Mouse (Mus musculus): ENCODE data around the gene Cfap65. TPM values are rescaled to one million over a fixed set of nuclear protein-coding genes. Genes with fewer than 3 reads are reported as not detected.

The Cfap65 gene
- polyA plus RNA-seq, 1 experiment from 2014 or later, result not detected

DNA sequence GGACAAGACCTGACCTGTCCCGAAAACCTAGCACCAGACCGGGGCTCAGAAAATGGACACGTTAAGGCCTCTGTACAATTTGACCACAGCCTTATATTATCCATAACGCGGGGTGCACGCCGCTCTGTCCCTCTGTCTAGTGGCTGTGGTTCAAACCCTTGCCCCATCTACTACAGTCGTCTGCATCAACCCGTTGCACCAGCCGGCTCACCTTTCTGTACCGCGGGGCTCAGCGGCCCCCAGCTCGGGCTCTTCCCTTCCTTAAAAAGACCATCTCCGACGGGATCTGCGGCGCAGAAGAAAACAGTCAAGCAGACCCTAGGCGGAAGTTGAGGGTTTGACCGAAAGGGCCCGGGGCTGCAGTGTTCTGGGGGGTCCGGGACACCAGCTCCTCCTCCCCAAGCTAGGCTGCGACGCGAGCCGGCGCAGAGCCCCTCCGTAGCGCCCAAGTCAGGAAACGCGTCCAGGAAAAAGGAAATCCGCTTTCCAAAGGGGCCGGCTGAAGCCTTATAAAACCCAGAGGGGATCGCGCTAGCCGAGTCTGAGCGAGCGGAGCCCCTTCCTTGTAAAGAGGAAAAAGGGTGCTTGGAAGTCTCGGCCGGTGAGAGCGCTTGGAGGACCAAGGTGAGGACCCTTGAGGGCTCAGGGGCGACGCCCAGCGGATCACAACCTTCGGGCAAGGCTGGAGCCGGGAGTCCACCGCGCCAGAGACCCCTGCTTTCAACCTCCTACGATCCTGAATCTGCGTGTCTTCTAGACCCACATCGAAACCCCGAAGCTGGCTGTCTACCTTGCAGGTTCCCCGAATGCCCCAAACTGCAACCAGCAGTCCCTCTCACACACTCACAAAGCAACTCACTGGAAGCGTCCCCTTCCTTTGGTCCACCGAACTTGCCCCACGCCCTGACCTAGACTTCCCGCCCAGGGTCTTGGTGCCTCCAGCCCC, 50.9 kb downstream of the Cfap65 start:
- under 1% methylated on average over 57 of the region's 57 CpGs for WGBS
- DNase-seq (ENCODE audit: low spot score), result peak; percentile 55
- no peak overlapping the region for H3K27ac ChIP-seq (replicated peaks)
- H3K36me3 ChIP-seq (replicated peaks), result no peaks in the 10 kb centered on the region
- peaks cover 100% of the 10 kb centered on the region for H3K27me3 ChIP-seq (replicated peaks; ENCODE audit: low read depth, poor library complexity, severe bottlenecking)
- H3K4me1 ChIP-seq, result peaks cover 32% of the 10 kb centered on the region
- H3K9me3 ChIP-seq, result no peaks in the 10 kb centered on the region
- H3K4me3 ChIP-seq, result peak overlapping the region; percentile 48

DNA sequence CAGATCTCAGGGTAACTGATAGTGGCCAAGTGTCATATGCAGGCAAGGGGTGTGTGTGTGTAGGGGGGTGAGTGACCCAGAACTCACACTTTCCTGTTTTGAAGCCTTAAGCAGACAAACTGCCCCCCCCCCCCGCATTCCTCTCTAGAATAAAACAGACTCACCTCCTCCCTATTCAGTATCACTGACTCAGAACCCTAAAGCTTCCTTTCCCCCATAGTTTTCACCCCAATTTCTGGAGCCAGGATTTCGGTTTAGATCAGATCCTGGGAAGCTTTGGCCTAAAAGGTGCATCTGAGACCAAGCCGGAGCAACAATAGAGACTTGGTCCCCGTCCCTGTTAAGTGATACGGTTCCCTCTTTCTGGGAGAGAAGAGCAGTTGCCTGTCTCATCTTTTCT, 52.0 kb downstream of the Cfap65 start:
- no peak overlapping the region for H3K27ac ChIP-seq (replicated peaks)
- H3K27me3 ChIP-seq (replicated peaks; ENCODE audit: low read depth, poor library complexity, severe bottlenecking), result peaks cover 100% of the 10 kb centered on the region
- H3K36me3 ChIP-seq (replicated peaks), result no peaks in the 10 kb centered on the region
- peaks cover 32% of the 10 kb centered on the region for H3K4me1 ChIP-seq
- no peaks in the 10 kb centered on the region for H3K9me3 ChIP-seq
- DNase-seq (ENCODE audit: low spot score), result no peak
- 3% methylated on average over 5 of the region's 5 CpGs for WGBS
- no peak overlapping the region for H3K4me3 ChIP-seq

DNA sequence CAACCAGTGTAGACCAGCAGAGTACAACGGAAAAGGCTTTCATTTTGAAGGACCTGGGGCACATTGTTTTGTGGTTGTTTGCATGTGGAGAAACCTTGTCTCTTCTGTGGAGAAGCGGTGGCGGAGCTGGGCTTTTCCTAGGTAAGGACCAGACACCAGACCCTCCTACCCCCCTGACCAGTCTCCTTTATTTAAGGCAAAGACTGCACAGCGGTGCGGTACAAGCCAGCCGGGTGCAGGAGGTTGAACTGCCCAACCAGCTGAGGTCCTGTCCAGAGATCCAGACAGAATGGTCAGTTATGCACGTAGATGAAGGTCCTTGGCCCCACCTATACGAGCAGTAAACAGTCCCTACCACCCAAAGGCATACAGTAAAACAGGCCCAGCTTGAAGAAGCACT, 52.6 kb downstream of the Cfap65 start:
- peak; percentile 33 for DNase-seq (ENCODE audit: low spot score)
- Histone ChIP-seq H3K9me3 (no peaks in the 10 kb centered on the region), H3K4me3 (0 out of 2 replicates have a peak overlapping the region, but pooled peaks have one; percentile 48), H3K27ac (replicated peaks) (no peak overlapping the region), H3K4me1 (peaks cover 32% of the 10 kb centered on the region), H3K36me3 (replicated peaks) (no peaks in the 10 kb centered on the region), H3K27me3 (replicated peaks; ENCODE audit: low read depth, poor library complexity, severe bottlenecking) (peaks cover 100% of the 10 kb centered on the region)
- WGBS, result under 1% methylated on average over 8 of the region's 8 CpGs

DNA sequence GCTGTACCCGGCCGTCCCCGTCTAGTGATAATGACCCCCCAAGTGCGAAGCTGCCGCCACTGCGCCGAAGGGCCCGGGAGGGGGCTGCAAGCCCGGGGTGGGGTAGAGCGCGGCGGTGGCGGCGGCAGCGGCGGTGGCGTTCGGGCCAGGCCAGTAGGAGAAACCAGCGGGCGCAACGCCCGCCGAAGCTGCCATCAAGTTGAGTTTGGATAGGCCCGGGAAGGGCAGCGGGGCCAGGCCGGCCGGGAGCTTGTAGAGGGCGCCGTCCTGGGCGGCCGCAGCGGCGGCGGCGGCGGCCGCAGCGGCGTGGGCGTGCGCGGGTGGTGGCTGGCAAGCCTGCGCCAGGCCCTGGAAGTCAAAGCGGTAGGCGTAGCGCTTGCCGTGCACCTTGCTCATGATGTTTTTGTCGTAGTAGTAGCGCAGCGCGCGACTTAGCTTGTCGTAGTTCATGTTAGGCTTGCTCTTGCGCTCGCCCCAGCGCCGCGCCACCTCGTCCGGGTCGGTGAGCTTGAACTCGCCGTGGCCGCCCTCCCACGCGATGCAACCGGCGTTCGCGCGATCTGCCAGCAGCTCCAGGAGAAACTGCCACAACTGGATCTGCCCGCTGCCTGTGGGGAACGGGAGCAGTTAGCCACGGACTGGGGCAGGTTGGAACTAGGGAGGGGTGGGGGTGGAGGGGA, 53.2 kb downstream of the Cfap65 start:
- peaks cover 32% of the 10 kb centered on the region for H3K4me1 ChIP-seq
- under 1% methylated on average over 74 of the region's 74 CpGs for WGBS
- peak; percentile 61 for DNase-seq (ENCODE audit: low spot score)
- H3K27ac ChIP-seq (replicated peaks), result no peak overlapping the region
- H3K27me3 ChIP-seq (replicated peaks; ENCODE audit: low read depth, poor library complexity, severe bottlenecking), result peaks cover 100% of the 10 kb centered on the region
- peak overlapping the region; percentile 48 for H3K4me3 ChIP-seq
- H3K36me3 ChIP-seq (replicated peaks), result no peaks in the 10 kb centered on the region
- no peaks in the 10 kb centered on the region for H3K9me3 ChIP-seq

DNA sequence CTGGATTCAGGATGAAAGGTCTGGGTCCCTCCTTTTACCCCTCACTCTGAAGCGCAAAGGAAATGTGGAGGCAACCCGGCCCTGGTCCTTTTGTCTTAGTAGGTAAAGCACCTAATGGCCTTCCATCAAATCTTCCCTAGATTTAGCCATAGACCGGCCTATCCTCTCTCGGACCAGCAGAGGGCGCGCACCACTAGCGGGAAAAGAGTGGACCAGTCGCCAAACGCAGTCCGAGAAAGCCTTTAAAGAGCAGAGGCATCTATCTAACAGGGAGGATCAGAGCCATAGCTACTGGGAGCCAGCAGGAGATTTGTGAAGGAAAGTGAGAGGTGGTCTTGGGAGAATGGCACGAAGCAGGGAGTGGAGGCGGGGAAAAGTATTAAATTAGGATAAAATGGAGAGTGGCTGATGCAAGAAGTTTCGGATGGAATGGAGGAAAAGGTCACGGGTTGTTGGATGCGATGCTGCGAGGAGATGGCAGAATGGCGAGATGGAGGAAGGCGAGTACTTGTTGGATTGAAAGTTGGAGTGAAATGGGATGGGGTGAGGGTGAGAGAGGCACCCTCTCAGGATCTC, 54.5 kb downstream of the Cfap65 start:
- peak; percentile 81 for DNase-seq (ENCODE audit: low spot score)
- Histone ChIP-seq H3K27ac (replicated peaks) (no peak overlapping the region), H3K36me3 (replicated peaks) (no peaks in the 10 kb centered on the region), H3K4me1 (peaks cover 31% of the 10 kb centered on the region), H3K9me3 (no peaks in the 10 kb centered on the region), H3K4me3 (no peak overlapping the region), H3K27me3 (replicated peaks; ENCODE audit: low read depth, poor library complexity, severe bottlenecking) (peaks cover 96% of the 10 kb centered on the region)
- WGBS, result 2% methylated on average over 18 of the region's 18 CpGs

DNA sequence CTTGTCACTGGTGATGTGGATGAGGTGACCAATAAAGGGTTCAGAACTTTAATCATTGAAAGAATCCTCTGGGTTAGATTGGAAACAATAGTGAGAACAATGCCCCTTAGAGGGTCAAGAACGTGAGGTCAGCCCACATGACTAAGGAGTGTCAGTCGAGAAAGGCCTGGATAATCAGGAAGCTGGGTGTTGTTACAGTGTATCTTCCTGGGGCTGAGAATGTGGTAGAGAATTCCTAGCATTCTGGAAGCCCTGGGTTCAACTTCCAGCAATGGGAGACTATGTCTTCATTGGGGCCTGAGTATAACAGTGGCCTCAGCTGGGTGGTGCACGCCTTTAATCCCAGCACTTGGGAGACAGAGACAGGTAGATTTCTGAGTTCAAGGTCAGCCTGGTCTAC, 58.2 kb downstream of the Cfap65 start:
- Histone ChIP-seq H3K9me3 (no peaks in the 10 kb centered on the region), H3K4me3 (no peak overlapping the region), H3K36me3 (replicated peaks) (no peaks in the 10 kb centered on the region), H3K27me3 (replicated peaks; ENCODE audit: low read depth, poor library complexity, severe bottlenecking) (peaks cover 77% of the 10 kb centered on the region), H3K4me1 (peaks cover 6% of the 10 kb centered on the region), H3K27ac (replicated peaks) (no peak overlapping the region)
- DNase-seq (ENCODE audit: low spot score), result no peak
- 57% methylated on average over 3 of the region's 3 CpGs for WGBS

DNA sequence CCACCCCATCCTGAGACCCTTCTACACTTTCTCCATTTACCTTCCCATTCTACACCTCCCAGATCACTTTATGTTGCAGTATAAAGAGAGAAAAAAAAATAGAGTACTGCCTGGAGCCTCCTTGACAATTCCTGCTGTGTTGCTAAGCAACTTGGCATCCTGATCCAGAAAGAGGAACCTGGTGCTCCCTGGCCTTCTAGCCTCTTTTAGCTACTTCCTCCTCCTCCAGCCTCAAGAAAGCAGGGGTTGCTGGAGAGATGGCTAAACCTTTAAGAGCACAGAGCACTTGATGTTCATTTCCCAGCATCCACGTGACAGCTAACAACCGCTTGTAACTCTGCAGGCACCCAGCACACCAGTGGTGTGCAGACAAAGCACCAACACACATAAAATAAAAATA, 63.2 kb downstream of the Cfap65 start:
- H3K9me3 ChIP-seq, result no peaks in the 10 kb centered on the region
- 65% methylated on average over 2 of the region's 2 CpGs for WGBS
- DNase-seq (ENCODE audit: low spot score), result no peak

DNA sequence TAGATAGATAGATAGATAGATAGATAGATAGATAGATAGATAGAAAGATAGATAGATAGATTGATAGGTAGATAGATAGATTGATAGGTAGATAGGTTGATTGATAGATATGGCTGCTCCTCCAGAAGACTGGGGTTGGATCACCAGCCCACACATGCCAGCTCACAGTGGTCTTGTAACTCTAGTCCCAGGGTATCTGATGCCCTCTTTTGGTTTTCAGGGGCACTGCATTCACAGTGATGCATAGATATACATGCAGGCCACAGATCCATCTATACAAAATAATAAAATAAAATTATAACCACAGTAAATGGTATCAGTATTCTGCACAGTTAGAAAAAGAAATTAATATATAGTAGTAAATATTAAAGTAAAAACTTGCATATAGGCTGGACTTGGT, 73.6 kb downstream of the Cfap65 start:
- no peaks in the 10 kb centered on the region for H3K36me3 ChIP-seq (replicated peaks)
- H3K4me1 ChIP-seq, result peaks cover 20% of the 10 kb centered on the region
- H3K27me3 ChIP-seq (replicated peaks; ENCODE audit: low read depth, poor library complexity, severe bottlenecking), result peaks cover 44% of the 10 kb centered on the region
- H3K4me3 ChIP-seq, result no peak overlapping the region
- no peak overlapping the region for H3K27ac ChIP-seq (replicated peaks)
- no peaks in the 10 kb centered on the region for H3K9me3 ChIP-seq
- no peak for DNase-seq (ENCODE audit: low spot score)

More for the DNA sequence above, 63.2 kb downstream of the Cfap65 start:
- H3K27me3 ChIP-seq (replicated peaks; ENCODE audit: low read depth, poor library complexity, severe bottlenecking), result peaks cover 40% of the 10 kb centered on the region
- H3K27ac ChIP-seq (replicated peaks), result no peak overlapping the region
- H3K4me1 ChIP-seq, result no peaks in the 10 kb centered on the region
- no peaks in the 10 kb centered on the region for H3K36me3 ChIP-seq (replicated peaks)
- H3K4me3 ChIP-seq, result no peak overlapping the region

DNA sequence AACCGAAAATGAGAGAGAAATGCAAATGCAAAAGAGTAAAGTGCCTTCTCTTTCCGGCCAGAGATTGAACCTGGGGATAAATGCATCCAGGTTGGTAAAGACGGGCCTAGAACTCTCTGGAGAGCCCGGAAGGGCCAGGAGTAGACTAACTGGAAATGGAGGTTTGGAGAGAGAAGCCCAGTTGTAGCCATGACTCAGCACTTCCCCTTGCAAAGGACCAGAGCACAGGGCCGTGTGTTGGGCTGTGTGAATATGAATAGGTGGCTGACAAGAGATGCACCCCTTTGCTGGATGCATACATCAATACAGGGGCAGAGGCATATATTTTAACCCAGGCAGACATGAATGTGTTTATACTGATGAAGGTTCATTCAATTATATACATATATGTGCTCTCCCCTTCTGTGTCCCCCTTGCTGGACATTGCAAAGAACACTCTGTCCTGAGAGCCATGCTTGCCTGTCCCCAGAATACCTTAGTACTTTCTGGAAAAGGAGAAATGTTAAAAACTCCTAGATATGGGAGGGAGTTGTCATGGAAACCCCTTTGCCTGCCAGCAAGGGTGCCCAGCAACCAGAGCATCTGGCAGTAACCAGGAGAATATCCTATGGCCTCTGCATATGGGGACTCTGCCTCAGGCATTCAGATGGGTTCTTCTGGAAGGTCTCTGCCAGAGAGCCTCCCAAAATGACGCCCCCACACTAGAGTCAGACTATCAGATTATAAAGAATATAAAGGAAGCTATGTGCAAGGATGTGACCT, 76.0 kb downstream of the Cfap65 start:
- H3K27ac ChIP-seq (replicated peaks), result no peak overlapping the region
- no peak overlapping the region for H3K4me3 ChIP-seq
- DNase-seq (ENCODE audit: low spot score), result no peak
- peaks cover 43% of the 10 kb centered on the region for H3K4me1 ChIP-seq
- peaks cover 68% of the 10 kb centered on the region for H3K27me3 ChIP-seq (replicated peaks; ENCODE audit: low read depth, poor library complexity, severe bottlenecking)
- H3K36me3 ChIP-seq (replicated peaks), result no peaks in the 10 kb centered on the region
- 43% methylated on average over 6 of the region's 6 CpGs for WGBS
- no peaks in the 10 kb centered on the region for H3K9me3 ChIP-seq

DNA sequence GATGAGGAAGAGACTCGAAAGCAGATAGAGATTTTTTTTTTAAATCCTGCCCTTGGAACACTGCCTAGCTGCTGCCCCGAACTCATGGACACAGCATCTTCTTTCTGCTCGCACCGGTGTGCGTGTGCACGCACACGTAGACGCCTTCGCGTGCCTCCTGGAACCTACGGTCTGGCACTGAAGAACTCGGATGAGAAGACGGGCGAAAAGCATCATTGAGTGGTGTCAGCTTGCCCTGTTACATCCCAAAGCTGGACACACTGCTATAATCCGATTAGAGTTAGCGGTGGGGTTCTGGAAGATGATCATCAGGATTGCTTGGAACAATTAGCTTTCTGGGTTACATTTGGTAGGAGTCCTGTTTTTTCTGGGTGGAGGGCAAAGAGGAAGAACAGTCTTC, 76.6 kb downstream of the Cfap65 start:
- WGBS, result 6% methylated on average over 16 of the region's 16 CpGs
- no peak overlapping the region for H3K27ac ChIP-seq (replicated peaks)
- DNase-seq (ENCODE audit: low spot score), result no peak
- H3K4me1 ChIP-seq, result peaks cover 49% of the 10 kb centered on the region
- no peaks in the 10 kb centered on the region for H3K9me3 ChIP-seq
- no peaks in the 10 kb centered on the region for H3K36me3 ChIP-seq (replicated peaks)
- H3K27me3 ChIP-seq (replicated peaks; ENCODE audit: low read depth, poor library complexity, severe bottlenecking), result peaks cover 74% of the 10 kb centered on the region
- peak overlapping the region; percentile 73 for H3K4me3 ChIP-seq

DNA sequence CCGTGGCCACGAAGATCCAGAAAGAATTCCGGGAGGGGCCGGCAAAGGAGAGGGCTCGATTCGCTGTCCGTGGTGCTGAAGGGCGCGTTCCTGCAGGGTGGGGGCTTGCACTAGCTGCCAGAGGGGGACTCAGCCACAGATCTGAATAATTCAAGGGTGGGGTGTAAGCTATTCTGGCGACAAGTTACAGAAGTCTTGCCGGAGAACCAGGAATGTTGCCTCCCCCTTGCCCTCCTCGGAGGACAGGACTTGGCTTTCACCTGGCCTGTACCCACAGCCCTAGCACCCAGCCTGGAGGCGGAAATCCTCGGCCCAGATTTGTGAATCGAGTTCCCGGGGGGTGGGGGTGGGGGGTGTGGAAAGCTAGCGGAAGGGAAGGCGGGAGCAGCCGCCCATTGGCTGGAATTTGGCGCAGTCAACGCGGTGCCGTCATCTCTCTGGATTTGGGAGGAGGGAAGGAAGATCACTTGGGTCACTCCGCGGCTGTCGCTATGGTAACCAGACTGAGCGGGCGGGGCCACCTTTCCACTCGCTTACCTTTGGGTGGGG, 77.2 kb downstream of the Cfap65 start:
- peak; percentile 85 for DNase-seq (ENCODE audit: low spot score)
- H3K36me3 ChIP-seq (replicated peaks), result no peaks in the 10 kb centered on the region
- no peaks in the 10 kb centered on the region for H3K9me3 ChIP-seq
- peaks cover 50% of the 10 kb centered on the region for H3K4me1 ChIP-seq
- H3K27me3 ChIP-seq (replicated peaks; ENCODE audit: low read depth, poor library complexity, severe bottlenecking), result peaks cover 79% of the 10 kb centered on the region
- WGBS, result under 1% methylated on average over 29 of the region's 29 CpGs
- peak overlapping the region; percentile 73 for H3K4me3 ChIP-seq
- no peak overlapping the region for H3K27ac ChIP-seq (replicated peaks)

DNA sequence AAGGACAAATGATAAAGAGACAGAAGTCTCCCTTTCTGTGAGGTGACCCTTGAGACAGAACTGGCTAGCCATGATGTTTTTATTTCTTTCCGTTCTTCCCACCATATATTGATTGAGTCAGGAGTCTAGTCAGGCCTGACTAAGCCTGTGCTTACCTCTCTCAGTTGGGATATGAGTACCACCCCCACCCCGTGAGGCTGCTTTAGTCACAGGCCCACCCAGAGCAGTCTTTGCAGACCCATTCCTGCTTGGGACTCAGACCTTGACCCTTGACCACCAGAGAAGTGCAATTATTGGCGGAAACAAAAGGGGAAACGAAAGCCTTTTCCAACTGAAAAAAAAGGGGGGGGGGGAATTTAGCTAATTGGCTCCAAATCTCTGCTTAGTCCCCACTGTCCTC, 77.7 kb downstream of the Cfap65 start:
- WGBS, result 5% methylated on average over 4 of the region's 4 CpGs
- H3K27ac ChIP-seq (replicated peaks), result no peak overlapping the region
- peaks cover 50% of the 10 kb centered on the region for H3K4me1 ChIP-seq
- peak; percentile 19 for DNase-seq (ENCODE audit: low spot score)
- peaks cover 85% of the 10 kb centered on the region for H3K27me3 ChIP-seq (replicated peaks; ENCODE audit: low read depth, poor library complexity, severe bottlenecking)
- H3K4me3 ChIP-seq, result peak overlapping the region; percentile 73
- H3K36me3 ChIP-seq (replicated peaks), result no peaks in the 10 kb centered on the region
- no peaks in the 10 kb centered on the region for H3K9me3 ChIP-seq
